Mouse (Mus musculus) spleen, postnatal 36 days (tissue): ENCODE data around the gene Ptpn13.

Source experiments
- DNase-seq, 2 experiments: peaks; one replicate each; pipeline ENCODE4 v3.0.0; 2022; ENCODE audit warnings: low spot score in 2 of 2, mixed read lengths in 1 of 2

The Ptpn13 gene

DNA sequence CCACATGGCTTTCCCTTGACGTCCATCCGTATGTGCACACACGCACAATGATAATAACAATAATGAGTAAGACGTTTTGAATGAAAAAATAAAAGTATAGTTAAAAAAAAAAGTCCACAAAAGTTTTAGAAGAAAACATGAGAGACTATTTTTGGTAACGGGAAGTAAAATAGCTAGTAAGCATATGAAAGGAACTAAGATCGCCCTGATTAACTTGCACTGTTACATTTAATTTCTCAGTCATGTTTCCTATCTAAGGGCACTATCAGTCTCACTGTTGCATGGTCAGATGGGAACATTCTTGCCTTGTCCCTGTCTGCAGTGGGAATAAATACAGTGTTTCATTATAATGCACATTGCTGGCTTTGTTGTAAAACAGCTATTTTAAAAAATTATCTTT is 2.4 kb upstream of the Ptpn13 start:
- no peak for DNase-seq

DNA sequence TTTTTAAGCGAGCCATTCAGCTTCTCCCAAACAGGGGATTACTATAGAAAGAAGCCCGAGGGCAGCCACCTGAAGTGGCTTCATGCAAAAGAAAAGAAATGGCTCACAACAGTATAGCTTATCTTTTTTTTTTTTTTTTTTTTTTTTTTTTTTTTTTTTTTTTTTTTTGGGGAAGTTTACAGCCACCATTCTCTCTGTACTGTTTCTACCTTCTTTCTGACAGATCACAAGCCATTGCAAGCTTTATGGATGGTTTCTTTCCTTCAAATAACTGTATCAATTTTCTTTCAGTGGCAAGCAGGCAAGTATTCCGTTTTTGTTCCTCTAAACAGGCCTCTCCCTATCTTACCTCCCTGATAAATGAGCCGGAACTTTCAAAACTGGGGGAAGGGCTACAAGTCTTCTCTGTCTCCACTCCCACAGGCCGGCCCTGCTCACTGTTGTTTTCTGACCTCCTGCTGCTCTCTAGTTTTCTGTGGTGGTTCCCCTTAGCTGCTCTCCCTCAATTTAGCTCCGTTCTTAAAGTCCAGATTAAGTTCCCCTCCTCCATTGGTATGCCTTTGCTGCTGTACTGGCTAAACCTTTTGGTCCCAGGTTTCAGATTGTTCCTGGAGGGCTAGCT is 1.6 kb upstream of the Ptpn13 start:
- no peak for DNase-seq

DNA sequence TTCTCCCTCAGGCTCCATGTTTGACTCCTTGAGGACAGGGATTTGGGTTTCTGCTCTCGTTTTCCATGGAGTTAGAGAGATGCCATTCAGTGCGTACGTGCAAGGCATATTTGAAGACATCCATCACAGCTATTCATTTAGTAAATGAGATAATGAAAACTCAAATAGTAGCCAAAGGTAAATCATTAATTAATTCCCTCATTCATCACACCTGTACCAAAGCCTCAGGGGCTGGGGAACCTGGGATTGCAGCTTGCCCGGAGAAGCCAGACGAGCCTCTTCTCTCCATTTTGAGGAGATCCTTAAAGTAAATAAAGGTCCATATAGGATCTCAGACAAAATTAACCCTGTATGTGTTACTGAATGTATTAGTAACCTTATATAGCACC is 1.1 kb upstream of the Ptpn13 start:
- no peak for DNase-seq

DNA sequence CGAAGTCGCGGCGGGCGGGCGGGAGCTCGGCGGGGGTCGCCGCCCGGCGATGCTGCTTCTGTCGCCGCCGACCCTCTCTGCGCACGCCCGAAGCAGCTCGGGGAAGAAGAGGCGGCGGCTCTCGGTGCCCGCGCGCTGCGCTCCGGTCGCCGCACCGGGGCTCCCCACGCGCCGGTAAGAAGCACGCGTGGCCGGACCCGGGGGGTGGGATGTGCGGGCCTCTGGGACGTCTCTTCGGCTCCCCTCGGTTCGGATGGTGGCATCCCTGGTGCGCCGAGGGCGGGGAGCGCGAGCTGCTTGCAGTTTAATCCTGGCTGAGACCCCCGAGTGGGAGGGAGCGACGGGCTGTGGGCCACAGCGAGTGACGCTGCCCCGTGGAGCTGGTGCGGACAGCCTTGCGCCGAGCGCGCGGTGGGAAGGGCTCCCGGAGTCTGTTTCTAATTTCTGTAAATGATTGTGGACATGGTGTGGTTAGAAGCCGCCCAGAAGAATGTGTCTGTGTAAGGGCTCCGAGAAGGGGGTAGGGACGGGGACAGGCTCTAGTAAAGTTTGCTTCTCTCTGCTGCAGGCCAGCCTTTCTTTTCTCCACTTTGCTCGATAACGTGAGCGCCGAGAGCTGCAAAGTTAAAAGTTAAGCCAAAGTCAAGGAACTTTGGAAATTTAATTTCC is 505 bp downstream of the Ptpn13 start:
- no peak for DNase-seq

DNA sequence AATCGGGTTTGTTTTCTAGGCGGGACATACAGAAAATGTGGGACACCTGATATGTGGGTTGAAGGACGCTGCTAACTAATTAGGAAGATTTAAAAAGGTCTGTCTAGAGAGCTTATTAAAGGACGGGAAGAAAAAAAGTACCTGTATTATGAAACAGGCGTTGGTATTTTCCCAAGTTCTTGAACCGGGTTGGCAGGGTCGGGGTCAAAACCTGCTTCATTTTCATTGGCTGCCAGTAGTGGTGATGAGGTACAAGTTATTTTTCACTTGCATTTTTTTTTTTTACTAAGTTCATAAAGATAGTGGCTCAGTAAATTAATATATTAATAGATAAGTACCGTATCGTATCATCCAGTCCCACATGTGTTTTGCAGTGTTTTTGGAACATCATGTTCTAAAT is 1.3 kb downstream of the Ptpn13 start:
- no peak for DNase-seq

DNA sequence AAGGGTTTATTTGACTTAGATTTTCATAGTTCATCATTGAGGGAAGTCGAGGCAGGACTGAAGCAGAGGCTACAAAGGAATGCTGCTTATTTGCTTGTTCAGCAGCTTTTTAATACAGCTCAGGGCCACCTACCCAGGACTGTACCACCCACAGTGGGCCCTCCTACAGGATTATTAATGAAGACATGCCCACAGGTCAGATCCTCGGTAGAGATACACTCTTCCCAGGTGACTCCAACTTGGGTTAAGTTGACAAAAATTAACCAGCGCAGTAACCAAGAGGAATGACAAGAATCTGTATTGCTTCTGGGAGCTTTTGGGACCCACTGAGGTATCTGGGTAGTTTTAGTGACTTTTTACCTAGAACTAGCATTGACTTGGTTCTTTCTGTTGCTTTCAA is 6.0 kb downstream of the Ptpn13 start:
- no peak for DNase-seq

DNA sequence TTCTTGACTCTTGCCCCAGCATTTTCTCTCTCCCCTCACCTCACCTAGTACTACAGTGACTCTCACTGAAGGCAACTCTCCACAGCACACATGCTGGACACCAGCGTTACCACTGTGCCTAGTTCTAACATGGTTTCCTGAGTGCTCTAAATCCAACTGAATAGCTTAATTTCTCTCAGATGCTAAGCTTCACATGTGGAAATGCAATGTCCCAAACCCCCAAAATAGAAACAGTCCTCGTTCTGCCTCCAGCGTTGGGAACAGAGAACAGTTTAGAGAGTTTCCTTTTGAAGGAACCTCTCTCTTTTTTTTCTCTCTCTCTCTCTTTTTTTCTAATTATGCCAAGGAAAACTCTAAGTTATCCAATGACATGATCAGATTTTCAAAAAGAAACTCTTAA is 6.5 kb downstream of the Ptpn13 start:
- DNase-seq, result no peak

DNA sequence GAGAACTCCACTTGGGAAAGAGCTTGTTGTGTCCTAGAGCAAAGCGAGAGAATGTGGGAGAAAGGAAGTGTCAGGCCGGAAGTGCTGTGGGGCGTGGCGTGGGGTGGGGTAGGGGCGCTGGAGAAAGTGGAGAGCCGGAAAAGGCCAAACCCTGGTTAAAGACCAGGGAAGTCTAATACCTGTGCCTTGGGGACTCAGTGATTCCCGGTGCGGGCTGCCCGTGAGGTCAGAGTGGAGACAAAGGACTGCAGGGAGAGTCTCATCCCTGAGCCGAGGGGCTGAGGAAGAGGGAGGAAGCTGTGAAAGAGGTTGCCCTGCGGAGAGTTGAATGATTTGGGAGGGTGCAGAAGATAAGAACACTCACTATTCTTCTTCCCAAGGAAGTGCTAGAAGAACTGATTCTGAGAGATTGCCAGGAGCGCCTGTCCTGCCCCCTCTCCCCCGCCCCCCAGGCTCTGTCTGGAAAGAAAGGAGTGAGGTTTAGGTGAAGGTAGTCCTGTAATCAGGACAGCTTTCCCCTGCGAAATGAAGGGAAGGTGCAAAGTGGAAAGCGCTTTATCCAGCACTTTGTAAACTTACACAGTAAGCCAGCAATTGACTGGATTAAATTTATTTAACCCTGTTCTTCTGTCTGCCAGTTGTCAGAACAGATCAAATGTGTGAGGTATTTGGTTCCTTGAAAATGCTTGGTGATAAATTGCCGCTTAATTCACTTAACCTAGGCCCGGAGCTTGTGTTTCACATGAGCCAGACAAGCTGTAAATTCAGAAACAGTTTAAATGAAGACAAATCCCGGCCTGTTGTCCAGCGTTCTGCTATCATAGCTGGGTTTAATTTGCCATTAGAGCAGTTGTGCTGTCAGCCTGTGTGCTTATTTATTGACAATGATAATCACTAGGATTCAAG is 11.3 kb downstream of the Ptpn13 start:
- no peak for DNase-seq

DNA sequence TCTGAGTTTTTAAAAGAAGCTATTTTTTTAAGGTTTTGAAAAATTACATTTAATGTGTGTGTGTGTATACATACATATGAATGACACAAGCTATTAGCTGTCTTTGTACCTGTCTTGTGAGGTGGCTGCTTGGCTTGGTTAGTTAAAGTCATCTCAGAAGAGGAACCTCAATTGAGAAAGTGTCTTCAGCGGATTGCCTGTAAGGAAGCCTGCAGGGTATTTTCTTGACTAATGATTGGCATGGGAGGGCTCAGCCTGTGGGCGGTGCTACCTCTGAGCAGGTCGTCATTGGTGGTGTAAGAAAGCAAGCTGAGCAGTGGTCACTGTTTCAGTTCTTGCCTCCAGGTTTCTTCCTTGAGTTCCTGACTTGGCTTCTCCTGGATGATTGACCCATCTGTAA is 12.7 kb downstream of the Ptpn13 start:
- DNase-seq, result no peak

DNA sequence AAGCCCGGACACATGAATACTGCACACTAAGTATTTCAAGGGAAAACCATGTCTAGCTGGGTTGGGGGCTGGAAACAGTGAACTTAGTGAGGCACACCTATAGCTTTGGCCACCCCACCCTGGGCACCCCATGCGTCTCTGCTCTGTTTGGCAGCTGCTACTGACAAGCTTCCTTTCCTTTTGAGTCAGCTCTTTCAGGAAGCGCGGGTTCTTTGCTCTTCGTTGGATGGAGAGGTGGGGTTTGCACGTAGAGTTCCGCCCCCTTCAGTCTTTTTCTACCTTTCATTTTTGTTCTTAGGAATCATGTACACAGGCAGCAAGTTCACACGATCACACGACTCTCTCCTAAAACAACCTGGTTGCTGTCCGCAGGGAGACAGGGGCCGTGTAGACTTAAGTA is 14.2 kb downstream of the Ptpn13 start:
- no peak for DNase-seq

DNA sequence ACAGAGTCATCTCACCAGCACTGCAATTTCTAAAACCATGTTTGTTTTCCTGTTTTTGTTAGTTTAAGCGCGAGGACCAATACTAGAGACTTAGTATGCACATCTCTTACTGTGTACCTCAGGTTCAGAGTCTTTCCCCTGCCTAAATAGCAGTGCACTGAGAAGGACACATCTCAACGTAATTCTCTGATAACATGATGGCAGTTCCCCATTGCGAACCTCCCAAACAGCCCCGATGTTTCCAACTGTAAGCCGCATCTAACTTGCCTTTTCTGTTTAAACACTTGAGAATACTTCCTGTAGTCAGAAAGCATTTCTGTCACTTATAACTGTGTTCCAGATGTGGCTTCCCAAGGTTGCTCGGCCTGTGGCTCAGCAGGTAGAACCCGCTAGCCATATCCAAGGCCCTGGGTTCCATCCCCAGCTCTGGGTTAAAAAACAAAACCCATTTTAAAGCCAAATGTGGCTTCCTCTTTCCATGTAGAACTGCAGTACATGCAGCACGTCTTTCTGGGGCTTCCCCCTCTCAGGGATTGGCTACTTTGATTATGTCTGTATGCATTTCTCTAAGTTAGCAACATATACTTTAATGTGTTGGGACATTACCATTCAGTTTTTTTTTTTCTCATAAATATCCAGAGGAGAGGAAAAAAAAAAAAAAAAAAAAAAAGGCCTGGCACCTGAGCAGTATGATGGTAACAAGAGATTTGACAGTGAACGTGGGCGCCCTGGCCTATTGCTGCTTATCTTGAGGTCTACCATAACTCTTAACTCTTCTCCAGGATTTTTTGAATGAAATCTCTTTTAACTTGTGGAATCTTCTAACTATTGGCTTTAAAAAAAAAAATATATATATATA is 15.7 kb downstream of the Ptpn13 start:
- DNase-seq, result no peak

DNA sequence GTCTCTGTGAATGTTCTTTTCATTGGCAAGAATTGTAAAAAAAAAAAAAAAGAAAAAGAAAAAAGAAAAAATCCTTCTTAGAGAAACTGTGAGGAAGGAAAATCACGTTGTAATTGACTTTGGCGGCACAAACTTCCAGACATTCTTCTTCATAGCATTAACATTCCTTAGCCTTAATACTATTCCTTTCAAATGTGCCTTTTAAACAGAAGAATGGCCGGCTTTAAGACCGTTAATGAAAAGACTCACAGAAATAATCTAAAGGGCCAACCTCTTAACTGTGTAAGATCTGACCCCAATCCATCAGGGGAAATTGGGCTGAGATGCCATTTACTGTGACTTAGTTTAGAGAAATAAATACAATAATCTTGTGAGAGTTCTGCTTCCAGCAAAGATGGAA is 16.7 kb downstream of the Ptpn13 start:
- DNase-seq, result no peak

DNA sequence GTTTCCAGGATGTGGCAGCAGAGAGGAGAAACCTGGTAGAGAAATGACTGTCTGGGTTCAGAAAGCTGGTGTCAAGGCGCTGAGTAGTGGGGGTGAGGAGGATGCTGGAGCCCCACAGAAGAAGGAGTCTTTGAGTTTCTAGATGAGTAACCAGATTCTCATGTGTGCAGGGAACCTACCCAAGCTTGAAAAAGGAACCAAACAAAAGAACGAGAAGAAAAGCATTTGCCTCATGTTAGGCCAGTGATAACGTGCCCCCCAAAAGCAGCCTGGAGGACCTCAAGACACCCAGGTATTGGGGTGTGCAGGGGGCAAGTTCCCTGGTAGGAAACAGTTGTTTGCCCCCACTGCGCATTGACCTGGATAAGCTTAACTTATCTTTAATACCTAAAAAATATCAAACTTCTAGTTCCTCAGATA is 17.3 kb downstream of the Ptpn13 start:
- no peak for DNase-seq

DNA sequence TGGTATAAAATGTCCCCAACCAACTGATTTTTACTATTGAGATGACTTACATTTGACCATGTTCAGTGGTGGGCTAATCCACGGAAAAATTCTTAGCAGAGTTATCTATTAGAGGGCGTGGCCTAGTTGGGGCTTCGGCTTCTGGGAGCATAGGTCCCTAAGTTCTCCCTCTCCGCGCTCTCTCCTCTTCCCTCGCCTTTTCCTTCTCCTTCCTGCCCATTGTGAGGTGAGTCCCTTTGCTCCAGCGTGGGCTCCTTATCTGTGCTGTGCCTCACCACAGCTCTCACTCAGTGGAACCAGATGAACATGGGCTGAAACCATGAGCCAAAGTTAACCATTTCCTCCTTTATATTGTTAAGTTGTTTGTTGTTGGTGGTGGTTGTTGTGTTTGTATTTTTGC is 17.9 kb downstream of the Ptpn13 start:
- DNase-seq, result no peak

DNA sequence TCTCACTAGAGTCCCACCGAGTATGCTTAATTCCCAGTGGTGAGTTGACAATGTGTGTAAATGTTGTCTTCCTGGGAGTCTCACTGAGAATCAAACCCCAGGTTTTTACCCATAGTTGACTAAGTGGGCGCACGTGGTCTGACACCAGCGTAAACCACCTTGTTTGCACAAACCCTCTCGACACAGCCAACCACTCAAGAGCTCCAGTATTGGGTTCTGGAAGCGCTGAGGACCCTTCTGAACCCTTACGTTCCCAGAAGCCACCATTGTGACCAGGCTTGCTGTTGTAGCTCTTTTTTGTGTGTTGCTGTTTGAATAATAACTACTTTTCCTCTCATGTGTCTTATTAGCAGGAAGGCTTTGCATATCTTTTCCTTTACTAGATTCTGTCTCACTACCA is 20.4 kb downstream of the Ptpn13 start:
- DNase-seq, result no peak

DNA sequence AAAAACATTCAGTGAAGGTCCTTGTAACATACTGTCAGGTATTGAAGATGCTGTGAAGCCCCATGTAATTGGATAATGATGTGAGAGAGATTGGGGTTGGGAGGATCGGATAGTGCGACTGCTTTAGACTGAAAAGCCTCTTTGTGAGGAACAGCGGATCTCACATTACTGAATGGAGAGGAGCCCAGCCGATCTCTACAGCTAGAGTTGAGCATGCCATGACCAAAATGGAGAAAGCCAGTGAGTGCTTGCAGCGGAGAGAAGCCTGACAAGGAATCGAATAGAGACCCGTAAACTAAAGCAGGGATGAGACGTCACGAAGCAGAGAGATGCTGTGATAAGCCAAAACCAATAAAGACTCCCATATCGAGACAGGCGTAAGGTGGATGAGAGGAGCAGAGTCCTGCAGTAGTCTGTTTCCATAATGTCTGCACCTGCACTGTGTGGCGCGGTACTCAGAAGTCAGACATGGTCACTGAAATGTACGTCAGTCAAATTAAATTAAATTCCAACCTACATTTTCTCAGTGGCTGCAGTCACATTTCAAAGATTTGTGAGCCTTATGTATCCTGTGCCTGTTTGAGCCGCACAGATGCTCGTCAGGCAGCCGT is 22.9 kb downstream of the Ptpn13 start:
- no peak for DNase-seq

DNA sequence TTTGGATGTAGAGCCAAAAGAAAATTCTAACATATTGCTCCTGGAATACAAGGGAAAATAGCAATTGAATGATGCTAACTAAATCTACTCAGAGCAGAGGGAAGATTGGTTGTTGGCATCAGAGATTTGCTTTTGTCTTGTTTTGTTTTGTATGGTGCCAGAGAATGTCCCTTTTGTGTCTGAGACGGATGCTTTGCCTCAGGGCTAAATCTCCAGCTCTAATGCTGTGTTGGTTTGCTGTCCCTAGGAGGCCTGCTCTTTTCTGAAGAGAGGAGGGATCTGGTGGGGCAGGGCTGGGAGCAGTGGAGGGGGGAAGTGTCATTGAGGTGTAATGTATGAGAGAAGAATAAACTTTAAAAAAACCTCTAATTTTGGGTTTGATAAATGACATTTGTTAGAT is 23.5 kb downstream of the Ptpn13 start:
- no peak for DNase-seq

DNA sequence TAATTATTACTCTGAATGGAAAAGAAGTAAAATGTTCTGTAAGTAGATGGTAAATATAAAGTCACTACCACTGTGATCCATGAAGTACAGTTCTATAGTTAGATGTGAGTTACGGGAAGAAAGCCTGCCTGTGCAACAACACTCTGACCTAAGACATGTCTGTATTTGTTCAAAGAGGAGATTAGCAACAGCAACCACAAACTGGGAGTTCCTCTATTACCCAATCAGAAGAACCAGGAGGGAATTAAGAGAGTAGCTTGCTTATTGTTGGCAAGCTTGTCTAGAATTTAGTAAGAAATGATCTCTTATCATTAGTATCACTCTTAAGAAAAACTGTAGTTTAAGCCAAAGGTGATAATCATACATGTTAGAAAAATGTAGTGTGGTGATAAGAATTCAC is 25.7 kb downstream of the Ptpn13 start:
- no peak for DNase-seq

DNA sequence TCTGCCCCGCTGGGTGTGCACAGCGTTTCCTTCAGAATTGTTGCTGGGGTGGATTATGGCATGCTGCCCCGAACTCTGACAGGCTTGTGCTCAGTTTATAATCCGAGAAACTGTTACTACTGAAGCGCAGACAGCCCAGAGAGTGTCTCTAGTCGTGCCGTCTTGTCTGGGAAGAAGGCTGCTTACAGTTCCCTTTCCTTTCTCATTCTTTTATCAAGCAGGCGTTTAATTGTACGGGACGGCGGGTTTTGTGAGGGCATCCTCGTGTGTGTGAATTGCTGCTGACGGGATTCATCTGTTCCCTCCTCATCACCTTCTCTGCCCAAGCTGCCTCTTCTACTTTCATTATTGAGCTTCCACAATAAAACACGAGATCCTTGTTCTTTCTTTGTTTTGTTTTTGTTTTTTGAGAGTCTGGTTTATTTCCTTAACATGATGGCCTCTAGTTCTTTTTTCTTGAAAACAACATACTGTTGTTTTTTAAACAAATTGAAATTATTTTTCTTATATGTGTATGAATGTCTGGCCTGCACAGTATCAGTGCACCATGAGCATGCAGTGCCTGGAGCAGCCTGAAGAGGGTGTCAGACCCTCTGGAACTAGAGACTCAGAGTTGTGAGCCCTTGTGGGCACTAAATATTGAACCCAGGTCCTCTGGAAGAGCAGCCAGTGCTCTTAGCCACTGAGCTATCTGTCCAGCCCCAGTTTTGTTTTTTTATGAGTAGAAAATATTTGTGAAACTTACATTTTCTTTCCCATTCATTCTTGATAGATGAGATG is 28.6 kb downstream of the Ptpn13 start:
- DNase-seq, result no peak

DNA sequence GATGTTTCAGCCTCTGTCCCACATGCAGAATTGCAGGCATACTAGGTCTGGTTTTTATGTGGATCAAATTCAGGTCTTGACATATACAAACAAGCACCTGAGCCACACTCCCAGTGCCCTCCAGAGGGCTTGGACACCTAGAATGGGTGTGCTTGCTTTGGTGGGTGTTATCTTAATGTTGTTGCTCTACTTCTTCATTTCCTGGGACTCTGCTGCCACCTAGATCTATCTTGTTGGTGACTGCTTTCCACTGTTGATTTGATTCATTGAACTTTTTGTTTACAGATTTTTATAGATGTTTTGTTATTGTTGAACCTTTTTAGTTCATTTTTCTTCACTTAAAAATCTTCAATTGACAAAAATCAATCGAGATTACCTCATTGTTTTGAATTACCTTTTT is 31.8 kb downstream of the Ptpn13 start:
- no peak for DNase-seq

DNA sequence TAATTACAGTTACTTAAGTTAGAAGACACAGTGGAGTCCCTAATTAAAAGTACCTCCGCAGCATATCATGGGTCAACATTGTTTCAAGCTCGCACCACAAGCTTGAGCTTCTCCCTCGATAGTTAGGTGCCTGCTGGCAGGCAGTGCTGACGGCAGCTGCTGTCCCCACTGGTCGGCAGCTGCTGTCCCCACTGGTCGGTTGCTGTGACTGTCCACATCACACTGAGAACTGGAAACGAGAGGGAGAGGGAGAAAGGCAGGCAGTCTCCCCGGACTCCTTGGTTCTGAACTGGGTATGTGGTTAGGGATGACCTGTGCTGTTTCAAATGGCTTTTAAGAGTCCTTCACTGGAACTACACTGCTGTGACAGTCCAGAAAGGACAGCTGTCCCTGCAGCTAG is 33.4 kb downstream of the Ptpn13 start:
- DNase-seq, result no peak
